Mouse (Mus musculus) MEL (cell line): ENCODE results near the gene B3gat2. TPM values are rescaled to one million over a fixed set of nuclear protein-coding genes. Genes with fewer than 3 reads are reported as not detected.

Experiments
- DNase-seq: peaks from one replicate; pipeline ENCODE4 v3.0.0; 2011; ENCODE audit warnings: low read depth, low spot score
- H3K27ac ChIP-seq: 2 replicates; pipeline ENCODE4 v1.5.1; 2012; ENCODE audit warnings: low read depth, mild to moderate bottlenecking, control low read depth, low read length, moderate library complexity; ENCODE audit not compliant: control insufficient read depth
- H3K27me3 ChIP-seq, 2 experiments: fragments of 150-350 bp in 1 of 2; sonication (generic) in 1 of 2; 2 replicates each; pipeline ENCODE4 v1.6.1; 2012; ENCODE audit warnings: low read length in 2 of 2, mild to moderate bottlenecking in 2 of 2, improper control_type of control experiment in 1 of 2, moderate library complexity in 1 of 2; ENCODE audit not compliant: insufficient read depth in 2 of 2, control insufficient read depth in 1 of 2
- H3K36me3 ChIP-seq, 2 experiments: 2 replicates each; pipeline ENCODE4 v1.6.1; 2012 to 2014; ENCODE audit warnings: low read length in 2 of 2, improper control_type of control experiment in 1 of 2, inconsistent platforms in 1 of 2, mild to moderate bottlenecking in 1 of 2; ENCODE audit not compliant: insufficient read depth in 2 of 2, control insufficient read depth in 1 of 2
- H3K4me1 ChIP-seq, 2 experiments: fragments of 150-350 bp in 1 of 2; sonication (generic) in 1 of 2; 2 replicates each; pipeline ENCODE4 v1.6.1; 2012; ENCODE audit warnings: low read length in 2 of 2, improper control_type of control experiment in 1 of 2, mild to moderate bottlenecking in 1 of 2; ENCODE audit not compliant: insufficient read depth in 2 of 2, control insufficient read depth in 1 of 2
- H3K4me3 ChIP-seq, 2 experiments: fragments of 150-350 bp in 1 of 2; sonication (generic) in 1 of 2; 2 replicates each; pipeline ENCODE4 v1.5.1; 2012; ENCODE audit warnings: low read depth in 2 of 2, low read length in 2 of 2, mild to moderate bottlenecking in 2 of 2, moderate library complexity in 2 of 2, control low read depth in 1 of 2, improper control_type of control experiment in 1 of 2; ENCODE audit not compliant: control insufficient read depth in 1 of 2, insufficient read depth in 1 of 2
- H3K79me2 ChIP-seq: 2 replicates; pipeline ENCODE4 v1.6.1; 2012; ENCODE audit warnings: mild to moderate bottlenecking, low read length, moderate library complexity; ENCODE audit not compliant: control insufficient read depth, poor library complexity, insufficient read depth
- H3K9ac ChIP-seq: 2 replicates; pipeline ENCODE4 v1.6.1; 2012; ENCODE audit warnings: low read depth, mild to moderate bottlenecking, control low read depth, low read length, moderate library complexity; ENCODE audit not compliant: control insufficient read depth, poor library complexity, severe bottlenecking
- H3K9me3 ChIP-seq: fragments of 150-350 bp; sonication (generic); replicated peaks from 2 replicates; pipeline ENCODE4 v1.6.1; 2012; ENCODE audit warnings: mild to moderate bottlenecking, low read length, improper control_type of control experiment, moderate library complexity; ENCODE audit not compliant: insufficient read depth
- CHD1 ChIP-seq: IDR thresholded peaks from 2 replicates; pipeline ENCODE4 v1.6.1; 2012; ENCODE audit warnings: low read depth, mild to moderate bottlenecking, inconsistent platforms, low read length, improper control_type of control experiment
- E2F4 ChIP-seq: IDR thresholded peaks from 2 replicates; pipeline ENCODE4 v1.6.1; 2011; ENCODE audit warnings: low read depth, low read length, improper control_type of control experiment, borderline replicate concordance
- GABPA ChIP-seq: IDR thresholded peaks from 2 replicates; pipeline ENCODE4 v1.6.1; 2012; ENCODE audit warnings: low read depth, mild to moderate bottlenecking, inconsistent platforms, low read length, improper control_type of control experiment, moderate library complexity
- GATA1 ChIP-seq: IDR thresholded peaks from 2 replicates; pipeline ENCODE4 v1.6.1; 2011; ENCODE audit warnings: low read depth, low read length, improper control_type of control experiment
- MAZ ChIP-seq: IDR thresholded peaks from 2 replicates; pipeline ENCODE4 v1.6.1; 2012; ENCODE audit warnings: low read depth, mild to moderate bottlenecking, inconsistent platforms, low read length, improper control_type of control experiment
- MYC ChIP-seq: IDR thresholded peaks from 2 replicates; pipeline ENCODE4 v1.6.1; 2011; ENCODE audit warnings: low read depth, mild to moderate bottlenecking, low read length, improper control_type of control experiment, moderate library complexity
- NELFE ChIP-seq: IDR thresholded peaks from 2 replicates; pipeline ENCODE4 v1.6.1; 2011; ENCODE audit warnings: low read depth, low read length, improper control_type of control experiment
- POLR2AphosphoS2 ChIP-seq: IDR thresholded peaks from 2 replicates; pipeline ENCODE4 v1.6.1; 2011; ENCODE audit warnings: low read length, improper control_type of control experiment
- RCOR1 ChIP-seq: IDR thresholded peaks from 2 replicates; pipeline ENCODE4 v1.6.1; 2012; ENCODE audit warnings: low read depth, mild to moderate bottlenecking, inconsistent platforms, low read length, improper control_type of control experiment
- TAL1 ChIP-seq: IDR thresholded peaks from 2 replicates; pipeline ENCODE4 v1.6.1; 2012; ENCODE audit warnings: mild to moderate bottlenecking, inconsistent platforms, low read length, moderate library complexity, mixed read lengths
- TBP ChIP-seq: IDR thresholded peaks from 2 replicates; pipeline ENCODE4 v1.8.0; 2011; ENCODE audit warnings: low read depth, low read length, improper control_type of control experiment
- UBTF ChIP-seq: IDR thresholded peaks from 2 replicates; pipeline ENCODE4 v1.6.1; 2012; ENCODE audit warnings: low read depth, mild to moderate bottlenecking, inconsistent platforms, low read length, improper control_type of control experiment, moderate library complexity, borderline replicate concordance; ENCODE audit not compliant: insufficient read depth
- ZC3H11A ChIP-seq: IDR thresholded peaks from 2 replicates; pipeline ENCODE4 v1.6.1; 2012; ENCODE audit warnings: low read depth, mild to moderate bottlenecking, inconsistent platforms, low read length, improper control_type of control experiment
- ZKSCAN1 ChIP-seq: IDR thresholded peaks from 2 replicates; pipeline ENCODE4 v1.6.1; 2012; ENCODE audit warnings: low read depth, mild to moderate bottlenecking, inconsistent platforms, low read length, improper control_type of control experiment, moderate library complexity
- ZMIZ1 ChIP-seq: IDR thresholded peaks from 2 replicates; pipeline ENCODE4 v1.6.1; 2012; ENCODE audit warnings: low read depth, mild to moderate bottlenecking, inconsistent platforms, low read length, improper control_type of control experiment, moderate library complexity
- ZNF384 ChIP-seq: IDR thresholded peaks from 2 replicates; pipeline ENCODE4 v1.6.1; 2012; ENCODE audit warnings: low read depth, mild to moderate bottlenecking, inconsistent platforms, low read length, improper control_type of control experiment
- polyA plus RNA-seq, 2 experiments: library from polyadenylated mRNA; stranded (reverse) in 1 of 2; unstranded in 1 of 2; fragments of >175 nt in 1 of 2; fragments of >200 nt in 1 of 2; gene quantifications; 2 replicates each; pipeline versions ENCODE4 v1.2.1 to v1.2.4; 2012; ENCODE audit warnings: low replicate concordance in 2 of 2, low read depth in 1 of 2; ENCODE audit not compliant: insufficient read length in 2 of 2, insufficient read depth in 1 of 2, missing spikeins in 1 of 2
- total RNA-seq: library from RNA; depleted of rRNA; stranded (reverse); fragments of 300-350 nt; gene quantifications from 2 replicates; pipeline ENCODE4 v1.2.3, GENCODE M21; 2012

The B3gat2 gene
- total and polyA plus RNA-seq, 3 experiments, result 0.75 to 0.77 TPM; not detected in 1

DNA sequence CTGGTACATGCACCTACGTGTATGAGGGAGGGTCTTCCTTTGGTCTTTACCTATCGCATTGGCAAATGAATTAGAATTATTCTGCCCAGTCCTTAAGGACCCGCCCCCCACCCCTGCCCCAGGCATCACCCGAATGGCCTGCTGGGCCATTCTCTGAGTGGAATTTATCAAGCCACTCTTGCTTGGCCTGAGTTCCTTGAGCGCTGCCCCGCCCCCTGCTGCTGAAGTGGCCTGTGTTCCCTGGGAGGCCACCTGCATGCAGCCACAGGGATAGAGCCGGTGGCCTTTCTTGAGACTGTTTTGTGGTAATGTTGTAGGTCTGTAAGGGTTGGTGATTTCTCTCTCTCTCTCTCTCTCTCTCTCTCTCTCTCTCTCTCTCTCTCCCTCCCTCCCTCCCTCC, 2.2 kb downstream of the B3gat2 start:
- H3K9me3 ChIP-seq, result no peaks in the 10 kb centered on the region
- H3K27ac ChIP-seq, result no peak overlapping the region
- no peaks in the 10 kb centered on the region for H3K36me3 ChIP-seq
- H3K79me2 ChIP-seq, result no peaks in the 10 kb centered on the region
- no peaks in the 10 kb centered on the region for H3K27me3 ChIP-seq
- H3K4me1 ChIP-seq, result no peaks in the 10 kb centered on the region
- TF ChIP-seq UBTF, result no peak
- no peak for TF ChIP-seq CHD1
- TF ChIP-seq ZKSCAN1, result no peak
- no peak for TF ChIP-seq GABPA
- no peak for TF ChIP-seq TAL1
- no peak for TF ChIP-seq MYC
- TF ChIP-seq MAZ, result no peak
- no peak for TF ChIP-seq RCOR1
- TF ChIP-seq ZNF384, result no peak
- no peak for TF ChIP-seq ZMIZ1
- TF ChIP-seq E2F4, result no peak
- no peak overlapping the region for H3K4me3 ChIP-seq
- no peak overlapping the region for H3K9ac ChIP-seq
- DNase-seq, result no peak

DNA sequence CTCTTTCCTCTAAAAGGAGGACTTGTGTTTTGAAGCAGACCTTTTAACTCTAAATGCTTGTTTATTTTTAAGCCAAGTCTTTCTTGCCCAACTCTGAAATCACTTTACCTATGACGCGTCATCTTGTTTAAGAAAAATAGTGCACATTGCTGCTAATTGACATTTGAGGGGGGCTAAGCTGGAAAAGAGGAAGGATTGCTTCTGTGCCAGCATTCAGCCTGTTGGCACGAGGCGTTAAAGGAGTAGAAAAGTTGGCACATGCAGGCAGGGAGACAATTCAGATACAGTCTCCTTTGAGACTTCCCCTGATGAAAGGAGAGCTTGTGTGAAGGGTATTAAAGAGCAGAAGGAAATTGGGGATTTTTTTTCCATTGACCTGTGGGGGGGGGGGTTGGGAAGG, 3.2 kb downstream of the B3gat2 start:
- Histone ChIP-seq H3K4me3 (no peak overlapping the region), H3K36me3 (no peaks in the 10 kb centered on the region), H3K9ac (no peak overlapping the region), H3K27me3 (no peaks in the 10 kb centered on the region), H3K4me1 (no peaks in the 10 kb centered on the region), H3K27ac (no peak overlapping the region), H3K79me2 (no peaks in the 10 kb centered on the region), H3K9me3 (no peaks in the 10 kb centered on the region)
- TF ChIP-seq GATA1 (no peak), TBP (no peak), E2F4 (no peak), RCOR1 (no peak), GABPA (no peak), ZC3H11A (no peak)
- no peak for DNase-seq

DNA sequence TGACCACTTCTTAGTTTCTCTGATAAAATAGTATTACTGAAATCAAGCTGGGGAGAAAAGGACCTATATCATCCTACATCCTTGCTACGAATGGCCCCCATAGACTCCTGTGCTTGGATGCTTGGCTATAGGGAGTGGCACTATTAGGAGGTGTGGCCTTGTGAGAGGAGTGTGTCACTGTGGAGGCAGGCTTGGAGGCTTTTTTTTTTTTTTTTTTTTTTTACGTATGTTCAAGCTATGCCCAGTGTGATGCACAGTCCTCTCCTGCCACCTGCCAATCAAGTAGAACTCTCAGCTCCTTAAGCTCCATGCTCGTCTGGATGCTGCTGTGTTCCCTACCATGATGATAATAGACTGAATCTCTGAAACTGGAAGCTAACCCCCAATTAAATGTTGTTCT, 11.5 kb downstream of the B3gat2 start:
- H3K9ac ChIP-seq, result no peak overlapping the region
- H3K36me3 ChIP-seq, result no peaks in the 10 kb centered on the region
- DNase-seq, result no peak
- no peak for TF ChIP-seq ZMIZ1
- no peak for TF ChIP-seq NELFE
- TF ChIP-seq POLR2AphosphoS2, result no peak
- TF ChIP-seq, all 39 proteins: peak for 0
- Histone ChIP-seq H3K79me2 (no peaks in the 10 kb centered on the region), H3K9me3 (no peaks in the 10 kb centered on the region), H3K27ac (no peak overlapping the region), H3K27me3 (no peaks in the 10 kb centered on the region), H3K4me1 (no peaks in the 10 kb centered on the region), H3K4me3 (no peak overlapping the region)
